Mouse (Mus musculus) ES-Bruce4 (cell line): ENCODE results near the gene Car2. TPM values are rescaled to one million over a fixed set of nuclear protein-coding genes. Genes with fewer than 3 reads are reported as not detected.

Experiments used
- H3K27ac ChIP-seq: 2 replicates; pipeline ENCODE4 v1.5.1; 2012; ENCODE audit warnings: low read length, inconsistent platforms; ENCODE audit not compliant: insufficient read depth
- H3K27me3 ChIP-seq: 2 replicates; pipeline ENCODE4 v1.6.1; 2012; ENCODE audit warnings: mild to moderate bottlenecking, low read length, inconsistent platforms; ENCODE audit not compliant: control insufficient read depth, poor library complexity, insufficient read depth, severe bottlenecking
- H3K36me3 ChIP-seq: 2 replicates; pipeline ENCODE4 v1.6.1; 2012; ENCODE audit warnings: inconsistent platforms, mild to moderate bottlenecking, low read length, moderate library complexity; ENCODE audit not compliant: control insufficient read depth, poor library complexity, insufficient read depth, severe bottlenecking
- H3K4me1 ChIP-seq: one replicate; pipeline ENCODE4 v1.8.1; 2011; ENCODE audit warnings: low read length; ENCODE audit not compliant: control insufficient read depth, insufficient read depth
- H3K4me3 ChIP-seq: 2 replicates; pipeline ENCODE4 v1.5.1; 2011; ENCODE audit warnings: low read depth, mild to moderate bottlenecking, low read length
- H3K9ac ChIP-seq: 2 replicates; pipeline ENCODE4 v1.6.1; 2012; ENCODE audit warnings: low read depth, mild to moderate bottlenecking, inconsistent platforms; ENCODE audit not compliant: poor library complexity, severe bottlenecking
- H3K9me3 ChIP-seq: replicated peaks from 2 replicates; pipeline ENCODE4 v1.6.1; 2012; ENCODE audit warnings: mild to moderate bottlenecking, low read length, inconsistent platforms; ENCODE audit not compliant: control insufficient read depth, poor library complexity, insufficient read depth, severe bottlenecking
- CTCF ChIP-seq: IDR thresholded peaks from one replicate; pipeline ENCODE4 v1.8.1; 2011; ENCODE audit warnings: low read depth, low read length
- EP300 ChIP-seq: IDR thresholded peaks from 2 replicates; pipeline ENCODE4 v1.6.1; 2011; ENCODE audit warnings: low read depth, low read length; ENCODE audit not compliant: insufficient read depth
- POLR2A ChIP-seq: IDR thresholded peaks from one replicate; pipeline ENCODE4 v1.8.1; 2011; ENCODE audit warnings: low read length; ENCODE audit not compliant: insufficient read depth
- polyA plus RNA-seq: library from polyadenylated mRNA; stranded (reverse); fragments of >200 nt; gene quantifications from 2 replicates; pipeline ENCODE4 v1.2.4, GENCODE M21; 2011; ENCODE audit warnings: low read depth; ENCODE audit not compliant: missing spikeins, insufficient read depth, insufficient read length

Gene Car2
- polyA plus RNA-seq, 1 experiment, result 186 TPM

- no peaks in the 10 kb centered on the region for H3K9me3 ChIP-seq
- no peaks in the 10 kb centered on the region for H3K4me1 ChIP-seq
- H3K9ac ChIP-seq, result no peak overlapping the region
- no peak overlapping the region for H3K4me3 ChIP-seq
- TF ChIP-seq POLR2A (no peak), CTCF (peak; percentile 11), EP300 (no peak)
- no peaks in the 10 kb centered on the region for H3K27me3 ChIP-seq
- H3K27ac ChIP-seq, result no peak overlapping the region
- no peaks in the 10 kb centered on the region for H3K36me3 ChIP-seq
These were observed 11.6 kb upstream of the Car2 start for GRCm38 (mm10) chr3:14874402-14875040.

- Histone ChIP-seq H3K27me3 (no peaks in the 10 kb centered on the region), H3K9ac (no peak overlapping the region)
These were observed 9.7 kb upstream of the Car2 start for GRCm38 (mm10) chr3:14876325-14876918.

GRCm38 (mm10) chr3:14877251-14877909, 8.7 kb upstream of the Car2 start:
- Histone ChIP-seq H3K27me3 (no peaks in the 10 kb centered on the region), H3K4me3 (no peak overlapping the region), H3K9ac (no peak overlapping the region), H3K9me3 (no peaks in the 10 kb centered on the region), H3K4me1 (no peaks in the 10 kb centered on the region), H3K36me3 (no peaks in the 10 kb centered on the region), H3K27ac (no peak overlapping the region)
- TF ChIP-seq CTCF (no peak), POLR2A (no peak), EP300 (no peak)

More at GRCm38 (mm10) chr3:14876325-14876918, 9.7 kb upstream of the Car2 start:
- Histone ChIP-seq H3K9me3 (no peaks in the 10 kb centered on the region), H3K27ac (no peak overlapping the region; the same call in 1 of the 2 replicates), H3K4me1 (no peaks in the 10 kb centered on the region), H3K4me3 (no peak overlapping the region), H3K36me3 (no peaks in the 10 kb centered on the region)
- no peak for TF ChIP-seq CTCF
- no peak for TF ChIP-seq POLR2A
- no peak for TF ChIP-seq EP300

GRCm38 (mm10) chr3:14878749-14879223, 7.3 kb upstream of the Car2 start:
- no peak overlapping the region for H3K9ac ChIP-seq
- H3K4me3 ChIP-seq, result no peak overlapping the region
- no peaks in the 10 kb centered on the region for H3K9me3 ChIP-seq
- H3K27me3 ChIP-seq, result no peaks in the 10 kb centered on the region
- no peak overlapping the region for H3K27ac ChIP-seq
- H3K36me3 ChIP-seq, result no peaks in the 10 kb centered on the region
- no peaks in the 10 kb centered on the region for H3K4me1 ChIP-seq
- TF ChIP-seq CTCF (no peak), POLR2A (no peak), EP300 (no peak)

GRCm38 (mm10) chr3:14879293-14879692, 6.8 kb upstream of the Car2 start:
- no peak overlapping the region for H3K9ac ChIP-seq
- no peaks in the 10 kb centered on the region for H3K4me1 ChIP-seq
- no peak for TF ChIP-seq POLR2A
- no peak for TF ChIP-seq EP300
- no peak for TF ChIP-seq CTCF
- no peak overlapping the region for H3K4me3 ChIP-seq
- H3K9me3 ChIP-seq, result no peaks in the 10 kb centered on the region
- H3K36me3 ChIP-seq, result no peaks in the 10 kb centered on the region
- no peak overlapping the region for H3K27ac ChIP-seq
- H3K27me3 ChIP-seq, result no peaks in the 10 kb centered on the region

- Histone ChIP-seq H3K27ac (no peak overlapping the region), H3K9ac (no peak overlapping the region), H3K27me3 (no peaks in the 10 kb centered on the region), H3K4me3 (no peak overlapping the region), H3K4me1 (no peaks in the 10 kb centered on the region), H3K36me3 (no peaks in the 10 kb centered on the region), H3K9me3 (no peaks in the 10 kb centered on the region)
- TF ChIP-seq CTCF, result no peak
- TF ChIP-seq POLR2A, result no peak
- TF ChIP-seq EP300, result no peak
These were observed 5.8 kb upstream of the Car2 start for GRCm38 (mm10) chr3:14880277-14880676.
